Mouse (Mus musculus): ENCODE results near the gene 1700015F17Rik. TPM values are rescaled to one million over a fixed set of nuclear protein-coding genes. Genes with fewer than 3 reads are reported as not detected.

Gene 1700015F17Rik
- polyA plus RNA-seq, 1 experiment from 2014 or later: not detected

GRCm38 (mm10) chr5:5419253-5419652 lies 59.7 kb downstream of the 1700015F17Rik start:
- Histone ChIP-seq H3K4me1 (replicated peaks; ENCODE audit: control insufficient read depth, insufficient read depth, low read length) (peaks cover 6% of the 10 kb centered on the region; the same call in 1 of the 2 replicates), H3K4me2 (ENCODE audit: low read length) (no peak overlapping the region), H3K9ac (ENCODE audit: low read length) (no peak overlapping the region), H3K27me3 (replicated peaks; ENCODE audit: control insufficient read depth, insufficient read depth, low read length) (no peaks in the 10 kb centered on the region), H3K9me3 (ENCODE audit: control insufficient read depth, low read length) (no peaks in the 10 kb centered on the region), H3K27ac (ENCODE audit: low read depth) (no peak overlapping the region), H3K36me3 (ENCODE audit: control insufficient read depth, insufficient read depth, low read length) (no peaks in the 10 kb centered on the region), H3K4me3 (ENCODE audit: low read depth, low read length) (no peak overlapping the region)
- DNase-seq (ENCODE audit: low spot score) (no peak), ATAC-seq (replicated peaks; ENCODE audit: low FRiP score, low TSS enrichment, low read depth) (no peak)
- 66% methylated on average over 1 of the region's 1 CpGs for whole genome bisulfite sequencing

GRCm38 (mm10) chr5:5414835-5415234 lies 64.1 kb downstream of the 1700015F17Rik start:
- Histone ChIP-seq H3K9ac (ENCODE audit: low read length) (no peak overlapping the region), H3K36me3 (ENCODE audit: control insufficient read depth, insufficient read depth, low read length) (no peaks in the 10 kb centered on the region), H3K4me2 (ENCODE audit: low read length) (no peak overlapping the region), H3K4me3 (ENCODE audit: low read depth, low read length) (no peak overlapping the region), H3K27me3 (replicated peaks; ENCODE audit: control insufficient read depth, insufficient read depth, low read length) (no peaks in the 10 kb centered on the region), H3K4me1 (replicated peaks; ENCODE audit: control insufficient read depth, insufficient read depth, low read length) (peaks cover 9% of the 10 kb centered on the region), H3K27ac (ENCODE audit: low read depth) (no peak overlapping the region), H3K9me3 (ENCODE audit: control insufficient read depth, low read length) (no peaks in the 10 kb centered on the region)
- ATAC-seq (replicated peaks; ENCODE audit: low FRiP score, low TSS enrichment, low read depth) (no peak), DNase-seq (ENCODE audit: low spot score) (no peak)
- 60% methylated on average over 3 of the region's 3 CpGs for WGBS

- ATAC-seq (replicated peaks; ENCODE audit: low FRiP score, low TSS enrichment, low read depth) (no peak), DNase-seq (ENCODE audit: low spot score) (no peak)
- H3K4me2 ChIP-seq (ENCODE audit: low read length): no peak overlapping the region
- H3K36me3 ChIP-seq (ENCODE audit: control insufficient read depth, insufficient read depth, low read length): no peaks in the 10 kb centered on the region
- H3K27me3 ChIP-seq (replicated peaks; ENCODE audit: control insufficient read depth, insufficient read depth, low read length): no peaks in the 10 kb centered on the region
- no peak overlapping the region for H3K9ac ChIP-seq (ENCODE audit: low read length)
- H3K27ac ChIP-seq (ENCODE audit: low read depth): no peak overlapping the region
- no peaks in the 10 kb centered on the region for H3K9me3 ChIP-seq (ENCODE audit: control insufficient read depth, low read length)
- H3K4me3 ChIP-seq (ENCODE audit: low read depth, low read length): no peak overlapping the region
- peaks cover 9% of the 10 kb centered on the region for H3K4me1 ChIP-seq (replicated peaks; ENCODE audit: control insufficient read depth, insufficient read depth, low read length)
- 25% methylated on average over 2 of the region's 2 CpGs for WGBS
These were observed 67.1 kb downstream of the 1700015F17Rik start for GRCm38 (mm10) chr5:5411886-5412285.

GRCm38 (mm10) chr5:5401986-5402385 lies 77.0 kb downstream of the 1700015F17Rik start:
- ATAC-seq (replicated peaks; ENCODE audit: low FRiP score, low TSS enrichment, low read depth) (no peak), DNase-seq (ENCODE audit: low spot score) (no peak)
- H3K4me2 ChIP-seq (ENCODE audit: low read length): no peak overlapping the region
- H3K27ac ChIP-seq (ENCODE audit: low read depth): no peak overlapping the region
- H3K9ac ChIP-seq (ENCODE audit: low read length): no peak overlapping the region
- H3K4me1 ChIP-seq (replicated peaks; ENCODE audit: control insufficient read depth, insufficient read depth, low read length): no peaks in the 10 kb centered on the region
- no peaks in the 10 kb centered on the region for H3K27me3 ChIP-seq (replicated peaks; ENCODE audit: control insufficient read depth, insufficient read depth, low read length)
- H3K36me3 ChIP-seq (ENCODE audit: control insufficient read depth, insufficient read depth, low read length): no peaks in the 10 kb centered on the region
- no peak overlapping the region for H3K4me3 ChIP-seq (ENCODE audit: low read depth, low read length)
- 72% methylated on average over 4 of the region's 4 CpGs for WGBS
- H3K9me3 ChIP-seq (ENCODE audit: control insufficient read depth, low read length): no peaks in the 10 kb centered on the region

GRCm38 (mm10) chr5:5392786-5393185 lies 86.2 kb downstream of the 1700015F17Rik start:
- no peak overlapping the region for H3K4me2 ChIP-seq (ENCODE audit: low read length)
- DNase-seq (ENCODE audit: low spot score) (no peak), ATAC-seq (replicated peaks; ENCODE audit: low FRiP score, low TSS enrichment, low read depth) (no peak)
- H3K9ac ChIP-seq (ENCODE audit: low read length): no peak overlapping the region
- no peaks in the 10 kb centered on the region for H3K27me3 ChIP-seq (replicated peaks; ENCODE audit: control insufficient read depth, insufficient read depth, low read length)
- no peak overlapping the region for H3K27ac ChIP-seq (ENCODE audit: low read depth)
- no peaks in the 10 kb centered on the region for H3K4me1 ChIP-seq (replicated peaks; ENCODE audit: control insufficient read depth, insufficient read depth, low read length)
- no peaks in the 10 kb centered on the region for H3K36me3 ChIP-seq (ENCODE audit: control insufficient read depth, insufficient read depth, low read length)
- no peak overlapping the region for H3K4me3 ChIP-seq (ENCODE audit: low read depth, low read length)
- 34% methylated on average over 3 of the region's 3 CpGs for WGBS
- H3K9me3 ChIP-seq (ENCODE audit: control insufficient read depth, low read length): no peaks in the 10 kb centered on the region

Other genes with a start within 250 kb of the 1700015F17Rik start
- gene Cdk14, start 58.8 kb downstream of the 1700015F17Rik start, polyA plus RNA-seq (2014; fragmentation: Nextera tagmentation; extraction: Ambion mirVana): 25.5 and 25.7 TPM in 2 replicates
- gene Cldn12, start 35.8 kb upstream of the 1700015F17Rik start, polyA plus RNA-seq (2014; fragmentation: Nextera tagmentation; extraction: Ambion mirVana): 23.0 and 25.2 TPM in 2 replicates
- gene Gtpbp10, start 80.4 kb upstream of the 1700015F17Rik start, polyA plus RNA-seq (2014; fragmentation: Nextera tagmentation; extraction: Ambion mirVana): 35.9 and 37.3 TPM in 2 replicates
- gene Gm8773, start 94.7 kb upstream of the 1700015F17Rik start, polyA plus RNA-seq (2014; fragmentation: Nextera tagmentation; extraction: Ambion mirVana): 2.2 and 2.9 TPM in 2 replicates
- 2.4 and 3.9 TPM in 2 replicates for gene Cfap69, start 185.1 kb upstream of the 1700015F17Rik start, polyA plus RNA-seq (2014; fragmentation: Nextera tagmentation; extraction: Ambion mirVana)
- 8.2 and 8.3 TPM in 2 replicates for gene Steap2, start 215.4 kb upstream of the 1700015F17Rik start, polyA plus RNA-seq (2014; fragmentation: Nextera tagmentation; extraction: Ambion mirVana)

All from intestine, embryonic 14.5 days (tissue).